Mouse (Mus musculus): Measurements from ENCODE around the gene Thada.

Gene Thada

GRCm38 (mm10) chr17:84465753-84466608 lies at the start of gene Thada:
Gene Thada (minus strand): TSS chr17:84466205.
- CTCF ChIA-PET: interaction anchor here (0.6 kb wide), 1 partner anchor 606 kb away, joined by 3 read pairs; no protein-coding TSS in a partner anchor

GRCm38 (mm10) chr17:84512516-84513085 lies 46.6 kb upstream of the Thada start:
- CTCF ChIA-PET: no interaction called here

- CTCF ChIA-PET: no interaction called here
These were observed 45.9 kb upstream of the Thada start, which contains the start of gene Plekhh2 for GRCm38 (mm10) chr17:84511682-84512515. Gene Plekhh2 (plus strand): TSS chr17:84511895.

GRCm38 (mm10) chr17:84510961-84511639 lies 45.1 kb upstream of the Thada start:
- CTCF ChIA-PET: no interaction called here

GRCm38 (mm10) chr17:84510355-84510754 lies 44.4 kb upstream of the Thada start:
- CTCF ChIA-PET: no interaction called here

GRCm38 (mm10) chr17:84509176-84509575 lies 43.2 kb upstream of the Thada start:
- CTCF ChIA-PET: no interaction called here

GRCm38 (mm10) chr17:84508736-84509135 lies 42.7 kb upstream of the Thada start:
- CTCF ChIA-PET: no interaction called here

GRCm38 (mm10) chr17:84505922-84506321 lies 39.9 kb upstream of the Thada start:
- CTCF ChIA-PET: no interaction called here

- CTCF ChIA-PET: no interaction called here
These were observed 36.3 kb upstream of the Thada start for GRCm38 (mm10) chr17:84502341-84502740.

- CTCF ChIA-PET: no interaction called here
These were observed 32.6 kb upstream of the Thada start for GRCm38 (mm10) chr17:84498639-84499038.

- CTCF ChIA-PET: no interaction called here
These were observed 32.1 kb upstream of the Thada start for GRCm38 (mm10) chr17:84497972-84498604.

GRCm38 (mm10) chr17:84497559-84497958 lies 31.6 kb upstream of the Thada start:
- CTCF ChIA-PET: no interaction called here

GRCm38 (mm10) chr17:84497026-84497425 lies 31.0 kb upstream of the Thada start:
- CTCF ChIA-PET: no interaction called here

GRCm38 (mm10) chr17:84492255-84492880 lies 26.4 kb upstream of the Thada start:
- CTCF ChIA-PET: no interaction called here

- CTCF ChIA-PET: no interaction called here
These were observed 21.4 kb upstream of the Thada start for GRCm38 (mm10) chr17:84487415-84487814.

- CTCF ChIA-PET: interaction anchor here (0.7 kb wide), 1 partner anchor 602 kb away, joined by 3 read pairs; no protein-coding TSS in a partner anchor
These were observed 17.8 kb upstream of the Thada start for GRCm38 (mm10) chr17:84483673-84484320.

GRCm38 (mm10) chr17:84482831-84483230 lies 16.8 kb upstream of the Thada start:
- CTCF ChIA-PET: no interaction called here

GRCm38 (mm10) chr17:84480464-84481355 lies 14.7 kb upstream of the Thada start:
- CTCF ChIA-PET: interaction anchor here (0.5 to 0.6 kb wide), 2 partner anchors 63 to 608 kb away, joined by 4 to 5 read pairs; no protein-coding TSS in a partner anchor

GRCm38 (mm10) chr17:84478276-84478675 lies 12.3 kb upstream of the Thada start:
- CTCF ChIA-PET: interaction anchor here (1.5 kb wide), 1 partner anchor 11 kb away, joined by 3 read pairs; no protein-coding TSS in a partner anchor

Data from spleen, embryonic (tissue).